Mouse (Mus musculus) c-Kit-positive CD71-negative TER-119-negative erythroid progenitor cells, embryonic 14.5 days (primary cell): ENCODE results near the gene Acta2.
"Not testable (repeated sequence)": the region's sequence is repeated elsewhere in the genome, so short reads cannot be mapped to it uniquely, and the experiment has no call there.

Source experiments
- DNase-seq: peaks from one replicate; pipeline ENCODE4 v3.0.0-alpha.2; 2013; ENCODE audit warnings: low read depth

Gene Acta2

GRCm38 (mm10) chr19:34220732-34221380 lies 34.5 kb downstream of the Acta2 start:
- DNase-seq: no peak

GRCm38 (mm10) chr19:34219260-34219968 lies 36.0 kb downstream of the Acta2 start:
- DNase-seq: no peak

GRCm38 (mm10) chr19:34217761-34218160 lies 37.6 kb downstream of the Acta2 start:
- DNase-seq: no peak

GRCm38 (mm10) chr19:34216956-34217355 lies 38.4 kb downstream of the Acta2 start:
- DNase-seq: no peak

- DNase-seq: no peak
Observed at GRCm38 (mm10) chr19:34214136-34214535, 41.3 kb downstream of the Acta2 start.

- DNase-seq: no peak
Observed at GRCm38 (mm10) chr19:34213251-34213645, 42.1 kb downstream of the Acta2 start.

GRCm38 (mm10) chr19:34212489-34213250 lies 42.7 kb downstream of the Acta2 start:
- no peak for DNase-seq

- DNase-seq: no peak
Observed at GRCm38 (mm10) chr19:34210841-34211240, 44.5 kb downstream of the Acta2 start.

- no peak for DNase-seq
Observed at GRCm38 (mm10) chr19:34209930-34210581, 45.3 kb downstream of the Acta2 start.

GRCm38 (mm10) chr19:34209031-34209430 lies 46.4 kb downstream of the Acta2 start:
- DNase-seq: no peak

GRCm38 (mm10) chr19:34206760-34207440 lies 48.5 kb downstream of the Acta2 start:
- no peak for DNase-seq

GRCm38 (mm10) chr19:34206128-34206527 lies 49.3 kb downstream of the Acta2 start:
- DNase-seq: not testable (repeated sequence)

- DNase-seq: no peak
Observed at GRCm38 (mm10) chr19:34202668-34203067, 52.7 kb downstream of the Acta2 start.

GRCm38 (mm10) chr19:34199488-34199887 lies 55.9 kb downstream of the Acta2 start:
- no peak for DNase-seq

GRCm38 (mm10) chr19:34198901-34199300 lies 56.5 kb downstream of the Acta2 start:
- DNase-seq: no peak

GRCm38 (mm10) chr19:34198066-34198465 lies 57.3 kb downstream of the Acta2 start:
- DNase-seq: no peak

GRCm38 (mm10) chr19:34195031-34195430 lies 60.4 kb downstream of the Acta2 start:
- no peak for DNase-seq

- DNase-seq: no peak
Observed at GRCm38 (mm10) chr19:34194132-34194745, 61.2 kb downstream of the Acta2 start.

GRCm38 (mm10) chr19:34193683-34194082 lies 61.7 kb downstream of the Acta2 start:
- DNase-seq: no peak

- no peak for DNase-seq
Observed at GRCm38 (mm10) chr19:34193149-34193548, 62.2 kb downstream of the Acta2 start.
